In genomic region chr9:22259184-22260091, GRCm38 (mm10) we compare ENCODE assay signal across 8 mouse cellular contexts. TPM values are rescaled to one million over a fixed set of nuclear protein-coding genes. Genes with fewer than 3 reads are reported as not detected.
DNase-seq lines count a peak whose midpoint lies in the region; ATAC-seq lines count a peak whose summit lies in the region.

Gene Zfp599, minus strand, starts transcription at chr9:22259895.

- peak within 1 kb of the TSS; percentile 78 for H3K9ac ChIP-seq in lung, embryonic 15.5 days

- H3K4me2 ChIP-seq in lung, embryonic 15.5 days = peak within 1 kb of the TSS; percentile 83

- H3K4me1 ChIP-seq in hindbrain, embryonic 10.5 days (replicated peaks) = 0 out of 2 replicates have a peak, but pooled peaks cover 8% of the 10 kb centered on the region
- no peaks in the 10 kb centered on the region for H3K4me1 ChIP-seq in lung, embryonic 15.5 days

- DNase-seq in Muller cell, postnatal 12 days (ENCODE audit: inconsistent ontology term) = peak; percentile 82
- DNase-seq in cerebellum, adult 9-10 months = peak; percentile 88
- peak; percentile 68 for DNase-seq in forelimb bud, embryonic 11.5 days (ENCODE audit: low read depth, low spot score)
- DNase-seq in hindbrain, embryonic 10.5 days (ENCODE audit: low spot score) = peak; percentile 68
- DNase-seq in layer of hippocampus, adult 9-10 months (ENCODE audit: low spot score) = peak; percentile 24
- peak; percentile 32 for DNase-seq in ovary, adult 18-20 months (ENCODE audit: low spot score)
- DNase-seq in thymus, postnatal 0 days (ENCODE audit: low spot score) = peak; percentile 85

- H3K9me3 ChIP-seq in hindbrain, embryonic 10.5 days = peaks cover 14% of the 10 kb centered on the region
- H3K9me3 ChIP-seq in lung, embryonic 15.5 days = 0 out of 2 replicates have a peak, but pooled peaks cover 2% of the 10 kb centered on the region

- peak within 1 kb of the TSS; percentile 73 for H3K4me3 ChIP-seq in hindbrain, embryonic 10.5 days
- peak within 1 kb of the TSS; percentile 77 for H3K4me3 ChIP-seq in lung, embryonic 15.5 days

- H3K27ac ChIP-seq in hindbrain, embryonic 10.5 days = peak within 1 kb of the TSS; percentile 92
- peak within 1 kb of the TSS; percentile 63 for H3K27ac ChIP-seq in lung, embryonic 15.5 days

- WGBS in hindbrain, embryonic 10.5 days = 2% methylated on average over 35 of the region's 35 CpGs
- WGBS in lung, embryonic 15.5 days = 1% methylated on average over 35 of the region's 35 CpGs

- H3K27me3 ChIP-seq in hindbrain, embryonic 10.5 days (ENCODE audit: insufficient read depth, poor library complexity, severe bottlenecking) = no peaks in the 10 kb centered on the region
- H3K27me3 ChIP-seq in lung, embryonic 15.5 days = no peaks in the 10 kb centered on the region

- peaks cover 38% of the 10 kb centered on the region for H3K36me3 ChIP-seq in hindbrain, embryonic 10.5 days
- H3K36me3 ChIP-seq in lung, embryonic 15.5 days = peaks cover 17% of the 10 kb centered on the region; the same call in 1 of the 2 replicates

- peak; percentile 84 for ATAC-seq in lung, embryonic 15.5 days (ENCODE audit: borderline replicate concordance, extremely low read depth, low FRiP score, low TSS enrichment)

RNA-seq across cellular contexts. Expression of gene Zfp599, which starts in this region (rescaled TPM):
- 5.4 and 6.5 TPM in 2 replicates for polyA plus RNA-seq in hindbrain, embryonic 10.5 days (2016; fragmentation: Nextera tagmentation; extraction: Ambion mirVana)
- 5.3 and 5.5 TPM in 2 replicates for polyA plus RNA-seq in lung, embryonic 15.5 days (2015; fragmentation: Nextera tagmentation; extraction: Ambion mirVana)
- 7.2 and 7.8 TPM in 2 replicates for polyA plus RNA-seq in thymus, postnatal 0 days (2015; fragmentation: Nextera tagmentation; extraction: Ambion mirVana)

Comparison
In these comparisons a context has a peak if more than half of its experiments do, and no peak if none do; other contexts are left out.
1. Peak in every context shown above with its lines: DNase-seq, ATAC-seq, H3K4me3 ChIP-seq and H3K27ac ChIP-seq.
2. DNase-seq: peak in every context shown above with its lines; median percentile 88 in cerebellum, adult 9-10 months; 85 in thymus, postnatal 0 days; 82 in Muller cell, postnatal 12 days; 68 in forelimb bud, embryonic 11.5 days; 68 in hindbrain, embryonic 10.5 days; 32 in ovary, adult 18-20 months; 24 in layer of hippocampus, adult 9-10 months.